Mouse (Mus musculus) liver, embryonic 15.5 days (tissue): ENCODE results near the gene Hdac5. TPM values are rescaled to one million over a fixed set of nuclear protein-coding genes. Genes with fewer than 3 reads are reported as not detected.
"Not testable (repeated sequence)": the region's sequence is repeated elsewhere in the genome, so short reads cannot be mapped to it uniquely, and the experiment has no call there.

Source experiments
- ATAC-seq: fragments of 200-750 bp; cut with Nextera tagmentation; 2 replicates; pipeline ENCODE4 v1.8.0; 2017; ENCODE audit warnings: moderate number of reproducible peaks, mild to moderate bottlenecking, moderate library complexity; ENCODE audit not compliant: insufficient read depth
- H3K27ac ChIP-seq: fragments of 300-500 bp; sonication (generic); replicated peaks from 2 replicates; pipeline ENCODE4 v1.5.1; 2015; ENCODE audit warnings: mild to moderate bottlenecking, inconsistent platforms
- H3K27me3 ChIP-seq: fragments of 300-500 bp; sonication (generic); 2 replicates; pipeline ENCODE4 v1.6.1; 2015; ENCODE audit warnings: mild to moderate bottlenecking, inconsistent platforms
- H3K36me3 ChIP-seq: fragments of 300-500 bp; sonication (generic); replicated peaks from 2 replicates; pipeline ENCODE4 v1.6.1; 2015; ENCODE audit warnings: moderate library complexity, mild to moderate bottlenecking, inconsistent platforms
- H3K4me1 ChIP-seq: fragments of 300-500 bp; sonication (generic); replicated peaks from 2 replicates; pipeline ENCODE4 v1.6.1; 2015; ENCODE audit warnings: inconsistent platforms
- H3K4me2 ChIP-seq: fragments of 300-500 bp; sonication (generic); 2 replicates; pipeline ENCODE4 v1.6.1; 2015; ENCODE audit warnings: moderate library complexity, mild to moderate bottlenecking, inconsistent platforms
- H3K4me3 ChIP-seq: fragments of 300-500 bp; sonication (generic); replicated peaks from 2 replicates; pipeline ENCODE4 v1.5.1; 2015; ENCODE audit warnings: mild to moderate bottlenecking, inconsistent platforms
- H3K9ac ChIP-seq: fragments of 300-500 bp; sonication (generic); 2 replicates; pipeline ENCODE4 v1.6.1; 2015; ENCODE audit warnings: moderate library complexity, mild to moderate bottlenecking, inconsistent platforms
- H3K9me3 ChIP-seq: fragments of 300-500 bp; sonication (generic); replicated peaks from 2 replicates; pipeline ENCODE4 v1.6.1; 2016; ENCODE audit warnings: inconsistent platforms
- WGBS: fragments of 180-500 bp; shearing (Covaris S2); methylation state at CpG from one replicate; pipeline ENCODE4 v1.1.7; 2015; ENCODE audit warnings: mixed read lengths; ENCODE audit not compliant: insufficient replicate concordance; 5-methylcytosine and 5-hydroxymethylcytosine counted together
- polyA plus RNA-seq: library from polyadenylated mRNA; unstranded; fragments of >200 nt; fragmentation: Nextera tagmentation; extraction: Ambion mirVana; gene quantifications from 2 replicates; pipeline ENCODE4 v1.2.1, GENCODE M21; 2015

Hdac5 gene
- polyA plus RNA-seq, 1 experiment from 2014 or later = 17.5 TPM

- Histone ChIP-seq H3K4me3 (no peak overlapping the region), H3K27ac (no peak overlapping the region), H3K4me2 (no peak overlapping the region), H3K9me3 (no peaks in the 10 kb centered on the region), H3K9ac (no peak overlapping the region; the same call in 1 of the 2 replicates), H3K27me3 (no peaks in the 10 kb centered on the region), H3K4me1 (peaks cover 29% of the 10 kb centered on the region), H3K36me3 (peaks cover 84% of the 10 kb centered on the region)
- no peak for ATAC-seq
- 66% methylated on average over 5 of the region's 5 CpGs for WGBS
These were observed 61.3 kb downstream of the Hdac5 start for GRCm38 (mm10) chr11:102168689-102169088.

DNA sequence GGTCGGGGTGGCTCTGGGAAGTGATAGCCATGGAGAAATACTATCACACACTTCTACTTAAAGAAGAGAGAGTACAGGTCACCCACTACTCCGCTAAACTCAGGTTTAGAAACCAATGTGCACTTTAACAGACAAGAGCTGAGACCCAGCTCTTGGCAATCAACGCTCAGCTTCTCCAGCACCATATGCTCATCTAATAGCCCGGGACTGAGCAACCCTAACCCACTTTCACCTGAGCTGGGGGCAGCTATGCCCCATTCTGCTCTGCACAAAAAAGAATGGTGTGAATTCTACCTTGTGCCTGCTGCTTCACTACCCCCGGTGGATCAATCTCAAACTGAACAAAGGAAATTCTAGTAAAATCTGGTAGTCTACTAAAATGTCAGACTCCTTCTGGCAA is 62.4 kb downstream of the Hdac5 start:
- no peaks in the 10 kb centered on the region for H3K27me3 ChIP-seq
- peaks cover 29% of the 10 kb centered on the region for H3K4me1 ChIP-seq
- H3K4me3 ChIP-seq = no peak overlapping the region
- no peak overlapping the region for H3K9ac ChIP-seq
- 84% methylated on average over 5 of the region's 5 CpGs for WGBS
- no peak overlapping the region for H3K4me2 ChIP-seq
- H3K27ac ChIP-seq = no peak overlapping the region
- ATAC-seq = no peak
- H3K36me3 ChIP-seq = peaks cover 86% of the 10 kb centered on the region
- no peaks in the 10 kb centered on the region for H3K9me3 ChIP-seq

GRCm38 (mm10) chr11:102165971-102166722 is 63.8 kb downstream of the Hdac5 start:
- Histone ChIP-seq H3K4me1 (peaks cover 29% of the 10 kb centered on the region), H3K4me2 (no peak overlapping the region), H3K9ac (no peak overlapping the region), H3K4me3 (no peak overlapping the region), H3K36me3 (peaks cover 90% of the 10 kb centered on the region), H3K27ac (no peak overlapping the region), H3K9me3 (no peaks in the 10 kb centered on the region), H3K27me3 (no peaks in the 10 kb centered on the region)
- no peak for ATAC-seq
- 66% methylated on average over 6 of the region's 6 CpGs for WGBS

DNA sequence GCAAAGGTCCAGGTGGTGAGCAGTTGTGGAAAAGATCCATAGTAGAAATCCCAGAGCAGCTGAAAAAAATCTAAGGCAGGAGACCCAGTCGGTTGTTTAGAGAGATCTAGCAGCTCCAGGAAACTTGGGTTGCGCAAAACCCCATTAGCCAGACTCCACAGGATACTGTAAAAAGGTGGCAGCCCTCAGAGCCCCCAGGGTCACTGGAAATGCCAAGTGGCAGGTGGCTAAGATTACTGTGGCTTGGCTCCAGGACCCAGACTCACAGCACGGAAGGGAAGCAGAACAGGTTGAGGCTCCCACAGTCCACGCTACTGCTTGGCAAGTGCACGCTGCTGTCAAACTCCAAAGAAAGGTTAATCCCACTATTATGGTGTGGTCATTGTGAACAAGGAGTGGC is 70.2 kb downstream of the Hdac5 start:
- WGBS = 62% methylated on average over 5 of the region's 5 CpGs
- Histone ChIP-seq H3K27ac (no peak overlapping the region), H3K9ac (no peak overlapping the region), H3K27me3 (no peaks in the 10 kb centered on the region), H3K4me1 (peaks cover 17% of the 10 kb centered on the region), H3K36me3 (peaks cover 35% of the 10 kb centered on the region), H3K4me3 (no peak overlapping the region), H3K9me3 (no peaks in the 10 kb centered on the region), H3K4me2 (no peak overlapping the region)
- no peak for ATAC-seq

- not testable (repeated sequence) for H3K27ac ChIP-seq, H3K27me3 ChIP-seq, H3K9ac ChIP-seq, H3K4me3 ChIP-seq, H3K9me3 ChIP-seq, H3K4me2 ChIP-seq, ATAC-seq
- Histone ChIP-seq H3K4me1 (peaks cover 18% of the 10 kb centered on the region), H3K36me3 (peaks cover 28% of the 10 kb centered on the region)
- WGBS = 51% methylated on average over 2 of the region's 2 CpGs
These were observed 71.9 kb downstream of the Hdac5 start for GRCm38 (mm10) chr11:102158024-102158423.

GRCm38 (mm10) chr11:102156786-102157089 is 73.2 kb downstream of the Hdac5 start:
- WGBS = 4% methylated on average over 1 of the region's 1 CpGs
- Histone ChIP-seq H3K36me3 (peaks cover 30% of the 10 kb centered on the region), H3K27me3 (no peaks in the 10 kb centered on the region), H3K9ac (no peak overlapping the region), H3K9me3 (no peaks in the 10 kb centered on the region), H3K4me3 (no peak overlapping the region), H3K4me1 (peaks cover 22% of the 10 kb centered on the region), H3K4me2 (peak overlapping the region; percentile 87), H3K27ac (no peak overlapping the region)
- no peak for ATAC-seq

DNA sequence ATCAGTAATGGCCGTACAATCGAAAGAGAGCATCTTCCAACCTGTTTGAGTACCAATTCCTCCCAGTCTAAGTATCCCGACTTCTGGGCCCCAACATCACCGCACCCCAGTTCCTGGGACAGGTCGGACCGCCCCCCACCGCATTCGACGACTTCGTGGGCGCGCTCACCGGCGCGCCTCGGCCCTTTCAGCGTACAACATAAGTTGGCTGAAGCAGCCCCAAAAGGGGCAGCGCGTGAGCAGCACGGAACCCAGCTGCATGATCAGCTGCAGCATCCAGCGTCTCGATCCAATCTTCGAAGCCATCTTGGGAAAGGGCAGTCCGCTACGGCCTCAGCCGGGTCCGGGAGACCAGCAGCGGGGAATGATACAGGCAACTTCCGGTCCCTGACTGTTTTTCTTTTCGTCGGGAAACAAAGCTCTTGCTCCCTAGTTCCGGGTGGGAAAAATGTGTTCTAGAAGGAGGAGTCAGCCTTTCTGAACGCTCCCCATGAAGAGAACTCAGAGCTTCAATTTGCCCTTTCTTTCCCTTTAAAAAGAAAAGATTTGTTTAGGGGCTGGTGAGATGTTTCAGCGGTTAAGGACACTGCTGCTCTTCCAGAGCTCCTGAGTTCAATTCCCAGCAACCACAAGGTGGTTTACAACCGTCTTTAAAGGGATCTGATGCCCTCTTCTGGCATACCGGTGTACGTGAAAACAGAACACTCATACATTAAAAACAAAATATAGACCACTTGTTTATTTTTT is 73.8 kb downstream of the Hdac5 start, which contains the start of gene Tmem101:
Gene Tmem101 (minus strand): TSS at position 366 of the 747 bp plus-strand sequence.
- H3K4me3 ChIP-seq = peak within 1 kb of the TSS; percentile 76
- ATAC-seq = peak; percentile 79
- H3K9ac ChIP-seq = peak within 1 kb of the TSS; percentile 73
- H3K27ac ChIP-seq = peak within 1 kb of the TSS; percentile 73
- no peaks in the 10 kb centered on the region for H3K27me3 ChIP-seq
- peak within 1 kb of the TSS; percentile 87 for H3K4me2 ChIP-seq
- under 1% methylated on average over 37 of the region's 37 CpGs for WGBS
- H3K4me1 ChIP-seq = peaks cover 22% of the 10 kb centered on the region
- H3K36me3 ChIP-seq = peaks cover 28% of the 10 kb centered on the region
- H3K9me3 ChIP-seq = no peaks in the 10 kb centered on the region

- WGBS = 21% methylated on average over 34 of the region's 34 CpGs
- Histone ChIP-seq H3K27ac (no peak overlapping the region), H3K4me3 (peak overlapping the region; percentile 64), H3K4me2 (peak overlapping the region; percentile 83), H3K4me1 (peaks cover 42% of the 10 kb centered on the region), H3K36me3 (peaks cover 18% of the 10 kb centered on the region), H3K9me3 (no peaks in the 10 kb centered on the region), H3K9ac (no peak overlapping the region), H3K27me3 (peaks cover 70% of the 10 kb centered on the region)
- no peak for ATAC-seq
These were observed 82.6 kb downstream of the Hdac5 start for GRCm38 (mm10) chr11:102147213-102147989.

GRCm38 (mm10) chr11:102146531-102146930 is 83.4 kb downstream of the Hdac5 start:
- peak overlapping the region; percentile 64 for H3K4me3 ChIP-seq
- H3K4me1 ChIP-seq = peaks cover 40% of the 10 kb centered on the region
- H3K27ac ChIP-seq = peak overlapping the region; percentile 48; the same call in 1 of the 2 replicates
- WGBS = 7% methylated on average over 17 of the region's 17 CpGs
- H3K9me3 ChIP-seq = no peaks in the 10 kb centered on the region
- H3K9ac ChIP-seq = peak overlapping the region; percentile 53
- peak overlapping the region; percentile 83 for H3K4me2 ChIP-seq
- 0 out of 2 replicates have a peak, but pooled peaks cover 11% of the 10 kb centered on the region for H3K36me3 ChIP-seq
- no peak for ATAC-seq
- peaks cover 72% of the 10 kb centered on the region for H3K27me3 ChIP-seq

- peak overlapping the region; percentile 64; the same call in 1 of the 2 replicates for H3K27ac ChIP-seq
These were observed 84.0 kb downstream of the Hdac5 start for GRCm38 (mm10) chr11:102146005-102146404.

More at GRCm38 (mm10) chr11:102146005-102146404, 84.0 kb downstream of the Hdac5 start:
- ATAC-seq = peak; percentile 49
- peaks cover 40% of the 10 kb centered on the region for H3K4me1 ChIP-seq
- H3K4me2 ChIP-seq = peak overlapping the region; percentile 83
- WGBS = 2% methylated on average over 16 of the region's 16 CpGs
- peak overlapping the region; percentile 64 for H3K4me3 ChIP-seq
- H3K36me3 ChIP-seq = 0 out of 2 replicates have a peak, but pooled peaks cover 11% of the 10 kb centered on the region
- H3K9ac ChIP-seq = peak overlapping the region; percentile 53
- H3K27me3 ChIP-seq = peaks cover 72% of the 10 kb centered on the region
- no peaks in the 10 kb centered on the region for H3K9me3 ChIP-seq
